Mouse (Mus musculus) adrenal gland, adult 8-10 months (tissue): ENCODE measurements at regions not wholly inside any gene's neighbourhood (a gene's known extent, or its start where the extent isn't known, plus 50 kb on each side); places are given as distances from the start of the nearest gene placed in this dataset.

Experiments used
- DNase-seq: peaks from one replicate; pipeline ENCODE4 v3.0.0; 2022

GRCm38 (mm10) chr11:64135308-64135591, 56.0 kb upstream of the Cox10 start:
- no peak for DNase-seq

GRCm38 (mm10) chr11:64134571-64135307, 55.5 kb upstream of the Cox10 start:
- no peak for DNase-seq
